Mouse (Mus musculus) brain, embryonic 14.5 days (tissue): ENCODE measurements around the gene Exph5.

Source experiments
- CTCF ChIP-seq: fragments of 200-500 bp; IDR thresholded peaks from 2 replicates; pipeline ENCODE4 v1.5.1; 2012; ENCODE audit warnings: inconsistent platforms, mild to moderate bottlenecking, moderate library complexity, borderline replicate concordance; ENCODE audit not compliant: insufficient read depth, insufficient read length; ENCODE audit errors: extremely low read depth
- POLR2A ChIP-seq: fragments of 200-500 bp; IDR thresholded peaks from 2 replicates; pipeline ENCODE4 v1.6.1; 2012; ENCODE audit warnings: mild to moderate bottlenecking, inconsistent platforms, borderline replicate concordance; ENCODE audit not compliant: poor library complexity, insufficient read depth, insufficient read length, severe bottlenecking; ENCODE audit errors: extremely low read depth

GRCm38 (mm10) chr9:53320894-53321650 is 19.6 kb downstream of the Exph5 start:
- TF ChIP-seq CTCF (no peak), POLR2A (no peak)
